Mouse (Mus musculus): Measurements from ENCODE around the gene Cwc22.

DNA sequence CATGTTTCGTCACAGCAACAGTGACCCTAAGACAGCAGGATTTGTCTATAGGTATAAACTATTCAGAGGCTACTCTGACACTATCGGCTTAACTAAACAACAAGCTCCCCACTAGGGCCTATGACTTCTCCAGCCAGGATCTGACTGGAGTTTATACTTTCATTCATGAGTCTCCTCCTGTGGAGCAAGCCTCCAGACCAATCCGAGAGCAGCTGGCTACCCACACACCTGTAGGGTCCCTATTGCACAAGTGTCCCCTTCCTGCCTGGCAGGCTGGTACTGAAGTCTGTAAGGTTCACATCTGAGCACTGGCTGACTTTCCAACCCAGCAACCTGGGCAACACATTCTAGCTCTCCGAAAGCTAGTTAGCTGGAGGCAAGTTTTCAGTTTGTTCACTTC lies 7.9 kb downstream of the Cwc22 start:
- TF ChIP-seq POLR2A (IDR thresholded peaks at IDR 0.05; ENCODE audit: insufficient read depth, low read depth, low read length) (no peak), CTCF (IDR thresholded peaks at IDR 0.05) (no peak), EP300 (IDR thresholded peaks at IDR 0.05; ENCODE audit: insufficient read depth, low read depth, low read length) (no peak)

Data from heart, adult 2 months (tissue).